Mouse (Mus musculus) midbrain, embryonic 11.5 days (tissue): ENCODE results near the gene Mlh1. TPM values are rescaled to one million over a fixed set of nuclear protein-coding genes. Genes with fewer than 3 reads are reported as not detected.

ENCODE experiments used
- ATAC-seq: fragments of 200-750 bp; cut with Nextera tagmentation; 2 replicates; pipeline ENCODE4 v1.8.0; 2017; ENCODE audit warnings: moderate TSS enrichment, moderate library complexity; ENCODE audit not compliant: low FRiP score
- DNase-seq: peaks from one replicate; pipeline ENCODE4 v3.0.0; 2015; ENCODE audit warnings: low spot score; ENCODE audit errors: missing footprints
- H3K27ac ChIP-seq: fragments of 300-500 bp; sonication (generic); 2 replicates; pipeline ENCODE4 v1.5.1; 2014; ENCODE audit warnings: low read depth, low read length
- H3K27me3 ChIP-seq: fragments of 300-500 bp; sonication (generic); 2 replicates; pipeline ENCODE4 v1.6.1; 2014; ENCODE audit warnings: mild to moderate bottlenecking, low read length, moderate library complexity, mixed read lengths; ENCODE audit not compliant: control insufficient read depth, insufficient read depth
- H3K36me3 ChIP-seq: fragments of 300-500 bp; sonication (generic); 2 replicates; pipeline ENCODE4 v1.6.1; 2014; ENCODE audit warnings: mild to moderate bottlenecking, low read length, moderate library complexity, mixed read lengths; ENCODE audit not compliant: control insufficient read depth, insufficient read depth
- H3K4me1 ChIP-seq: fragments of 300-500 bp; sonication (generic); 2 replicates; pipeline ENCODE4 v1.6.1; 2014; ENCODE audit warnings: low read length; ENCODE audit not compliant: control insufficient read depth, insufficient read depth
- H3K4me2 ChIP-seq: fragments of 300-500 bp; sonication (generic); 2 replicates; pipeline ENCODE4 v1.6.1; 2014; ENCODE audit warnings: mild to moderate bottlenecking, moderate library complexity
- H3K4me3 ChIP-seq: fragments of 300-500 bp; sonication (generic); 2 replicates; pipeline ENCODE4 v1.5.1; 2014; ENCODE audit warnings: low read depth, low read length
- H3K9ac ChIP-seq: fragments of 300-500 bp; sonication (generic); 2 replicates; pipeline ENCODE4 v1.6.1; 2014; ENCODE audit warnings: low read length
- H3K9me3 ChIP-seq: fragments of 300-500 bp; sonication (generic); 2 replicates; pipeline ENCODE4 v1.6.1; 2016; ENCODE audit warnings: low read length; ENCODE audit not compliant: control insufficient read depth
- WGBS: fragments of 180-500 bp; shearing (Covaris S2); extraction: QIAGEN DNeasy Blood & Tissue Kit; methylation state at CpG from one replicate; pipeline ENCODE4 v1.1.7; 2014; 5-methylcytosine and 5-hydroxymethylcytosine counted together
- polyA plus RNA-seq: library from polyadenylated mRNA; unstranded; fragments of >200 nt; fragmentation: Nextera tagmentation; extraction: Ambion mirVana; gene quantifications from 2 replicates; pipeline ENCODE4 v1.2.1, GENCODE M21; 2014

Mlh1 gene
- polyA plus RNA-seq, 1 experiment from 2014 or later, result 55.4 TPM

GRCm38 (mm10) chr9:111243384-111243783, 28.2 kb downstream of the Mlh1 start:
- no peak overlapping the region for H3K4me3 ChIP-seq
- DNase-seq (no peak), ATAC-seq (no peak)
- no peaks in the 10 kb centered on the region for H3K9me3 ChIP-seq
- no peaks in the 10 kb centered on the region for H3K4me1 ChIP-seq
- no peak overlapping the region for H3K27ac ChIP-seq
- H3K4me2 ChIP-seq, result no peak overlapping the region
- H3K27me3 ChIP-seq, result no peaks in the 10 kb centered on the region
- H3K9ac ChIP-seq, result no peak overlapping the region
- H3K36me3 ChIP-seq, result no peaks in the 10 kb centered on the region
- 91% methylated on average over 6 of the region's 6 CpGs for WGBS

- ATAC-seq (no peak), DNase-seq (no peak)
- no peak overlapping the region for H3K27ac ChIP-seq
- H3K4me2 ChIP-seq, result no peak overlapping the region
- no peak overlapping the region for H3K4me3 ChIP-seq
- H3K4me1 ChIP-seq, result no peaks in the 10 kb centered on the region
- H3K9me3 ChIP-seq, result no peaks in the 10 kb centered on the region
- H3K36me3 ChIP-seq, result peaks cover 5% of the 10 kb centered on the region; the same call in 1 of the 2 replicates
- no peaks in the 10 kb centered on the region for H3K27me3 ChIP-seq
- no peak overlapping the region for H3K9ac ChIP-seq
- 57% methylated on average over 4 of the region's 4 CpGs for WGBS
Observed at GRCm38 (mm10) chr9:111239821-111240220, 31.8 kb downstream of the Mlh1 start.

GRCm38 (mm10) chr9:111237726-111238125, 33.9 kb downstream of the Mlh1 start:
- H3K27ac ChIP-seq, result no peak overlapping the region
- no peaks in the 10 kb centered on the region for H3K9me3 ChIP-seq
- H3K36me3 ChIP-seq, result peaks cover 5% of the 10 kb centered on the region; the same call in 1 of the 2 replicates
- no peak for ATAC-seq
- H3K4me2 ChIP-seq, result no peak overlapping the region
- DNase-seq, result no peak
- no peaks in the 10 kb centered on the region for H3K4me1 ChIP-seq
- H3K4me3 ChIP-seq, result no peak overlapping the region
- no peaks in the 10 kb centered on the region for H3K27me3 ChIP-seq
- no peak overlapping the region for H3K9ac ChIP-seq

GRCm38 (mm10) chr9:111234701-111235100, 36.9 kb downstream of the Mlh1 start:
- Histone ChIP-seq H3K27ac (no peak overlapping the region), H3K9me3 (no peaks in the 10 kb centered on the region), H3K4me3 (no peak overlapping the region), H3K27me3 (no peaks in the 10 kb centered on the region), H3K4me2 (no peak overlapping the region), H3K36me3 (peaks cover 5% of the 10 kb centered on the region; the same call in 1 of the 2 replicates), H3K9ac (no peak overlapping the region), H3K4me1 (no peaks in the 10 kb centered on the region)
- 86% methylated on average over 9 of the region's 9 CpGs for WGBS
- DNase-seq (peak; percentile 64), ATAC-seq (no peak)

- Histone ChIP-seq H3K4me2 (no peak overlapping the region), H3K4me1 (no peaks in the 10 kb centered on the region), H3K27ac (no peak overlapping the region), H3K36me3 (peaks cover 15% of the 10 kb centered on the region), H3K9me3 (no peaks in the 10 kb centered on the region), H3K4me3 (no peak overlapping the region), H3K9ac (no peak overlapping the region), H3K27me3 (no peaks in the 10 kb centered on the region)
- DNase-seq (no peak), ATAC-seq (no peak)
- WGBS, result 92% methylated on average over 5 of the region's 5 CpGs
Observed at GRCm38 (mm10) chr9:111228446-111228845, 43.1 kb downstream of the Mlh1 start.

- Histone ChIP-seq H3K36me3 (peaks cover 13% of the 10 kb centered on the region), H3K9me3 (no peaks in the 10 kb centered on the region), H3K27me3 (no peaks in the 10 kb centered on the region), H3K27ac (no peak overlapping the region), H3K4me2 (no peak overlapping the region), H3K9ac (no peak overlapping the region), H3K4me1 (no peaks in the 10 kb centered on the region), H3K4me3 (no peak overlapping the region)
- DNase-seq (no peak), ATAC-seq (no peak)
- WGBS, result 96% methylated on average over 5 of the region's 5 CpGs
Observed at GRCm38 (mm10) chr9:111223406-111223805, 48.2 kb downstream of the Mlh1 start.

- Histone ChIP-seq H3K27me3 (no peaks in the 10 kb centered on the region), H3K4me2 (no peak overlapping the region), H3K27ac (no peak overlapping the region), H3K4me1 (no peaks in the 10 kb centered on the region), H3K4me3 (no peak overlapping the region), H3K9me3 (no peaks in the 10 kb centered on the region), H3K9ac (no peak overlapping the region), H3K36me3 (peaks cover 10% of the 10 kb centered on the region)
- DNase-seq (no peak), ATAC-seq (no peak)
- WGBS, result 96% methylated on average over 1 of the region's 1 CpGs
Observed at GRCm38 (mm10) chr9:111221580-111221979, 50.0 kb downstream of the Mlh1 start.

GRCm38 (mm10) chr9:111220551-111221080, 51.0 kb downstream of the Mlh1 start:
- Histone ChIP-seq H3K9me3 (no peaks in the 10 kb centered on the region), H3K4me1 (no peaks in the 10 kb centered on the region), H3K4me3 (no peak overlapping the region), H3K4me2 (no peak overlapping the region), H3K27ac (no peak overlapping the region), H3K27me3 (no peaks in the 10 kb centered on the region), H3K36me3 (peaks cover 10% of the 10 kb centered on the region), H3K9ac (no peak overlapping the region)
- no peak for ATAC-seq
- DNase-seq, result no peak
- WGBS, result 94% methylated on average over 5 of the region's 5 CpGs

- Histone ChIP-seq H3K9ac (no peak overlapping the region), H3K4me3 (no peak overlapping the region), H3K9me3 (no peaks in the 10 kb centered on the region), H3K27me3 (no peaks in the 10 kb centered on the region), H3K27ac (no peak overlapping the region), H3K4me2 (no peak overlapping the region), H3K36me3 (peaks cover 2% of the 10 kb centered on the region; the same call in 1 of the 2 replicates), H3K4me1 (no peaks in the 10 kb centered on the region)
- DNase-seq, result no peak
- no peak for ATAC-seq
Observed at GRCm38 (mm10) chr9:111216424-111216823, 55.2 kb downstream of the Mlh1 start.
